In genomic region chr8:90869071-90869919, GRCm38 (mm10) we compare ENCODE assay signal across 8 mouse cellular contexts. TPM values are rescaled to one million over a fixed set of nuclear protein-coding genes. Genes with fewer than 3 reads are reported as not detected.
A peak's percentile ranks its signal among the peaks of the same experiment; 100 is the strongest.
DNase-seq lines count a peak whose midpoint lies in the region; ATAC-seq and TF ChIP-seq lines count a peak whose summit lies in the region.

No protein-coding gene starts in this region.

- intact Hi-C loops in gastrocnemius, adult 2 months (cut with DNase I), result loop anchor here (1.0 to 2.0 kb wide), 3 partner anchors 21 to 38 kb away; no protein-coding TSS in a partner anchor
- intact Hi-C loops in left cerebral cortex, adult 2 months (cut with DNase I), result loop anchor here (1.0 kb wide), 3 partner anchors 32 to 40 kb away; no protein-coding TSS in a partner anchor

- H3K27me3 ChIP-seq in hindbrain, embryonic 16.5 days (replicated peaks; ENCODE audit: control insufficient read depth, insufficient read depth, low read length), result no peaks in the 10 kb centered on the region

- peak overlapping the region; percentile 48 for H3K4me2 ChIP-seq in hindbrain, embryonic 16.5 days (ENCODE audit: low read length)

- H3K9me3 ChIP-seq in hindbrain, embryonic 16.5 days (ENCODE audit: control insufficient read depth, low read length), result no peaks in the 10 kb centered on the region

- H3K4me3 ChIP-seq in gastrocnemius, adult 2 months, result peak overlapping the region; percentile 63
- peak overlapping the region; percentile 14; the same call in 1 of the 2 replicates for H3K4me3 ChIP-seq in hindbrain, embryonic 16.5 days (ENCODE audit: low read length)
- H3K4me3 ChIP-seq in left cerebral cortex, adult 2 months, result peak overlapping the region; percentile 19; the same call in 1 of the 2 replicates

- peak; percentile 88 for DNase-seq in Muller cell, postnatal 12 days (ENCODE audit: inconsistent ontology term)
- DNase-seq in cerebellum, postnatal 10 days, result peak; percentile 79 to 88
- peak; percentile 95 for DNase-seq in gastrocnemius, adult 2 months
- peak; percentile 67 to 77 for DNase-seq in left cerebral cortex, adult 2 months (ENCODE audit: extremely low spot score in 1 of 2, low spot score in 2 of 2)
- peak; percentile 92 for DNase-seq in lung, postnatal 25 days (ENCODE audit: low spot score)
- DNase-seq in right cerebral cortex, adult 18-20 months, result peak; percentile 87
- DNase-seq in T-cell, adult 2 months (ENCODE audit: low spot score), result no peak

- H3K36me3 ChIP-seq in hindbrain, embryonic 16.5 days (ENCODE audit: control insufficient read depth, insufficient read depth, low read length), result no peaks in the 10 kb centered on the region

- no peak for TF ChIP-seq CTCF in gastrocnemius, adult 2 months (IDR thresholded peaks at IDR 0.05)
- no peak for TF ChIP-seq CTCF in left cerebral cortex, adult 2 months (IDR thresholded peaks at IDR 0.05)

- H3K9ac ChIP-seq in hindbrain, embryonic 16.5 days (ENCODE audit: low read depth, low read length), result peak overlapping the region; percentile 28; the same call in 1 of the 2 replicates

- 26% methylated on average over 18 of the region's 18 CpGs for WGBS in hindbrain, embryonic 16.5 days

- H3K4me1 ChIP-seq in hindbrain, embryonic 16.5 days (ENCODE audit: control insufficient read depth, insufficient read depth, low read depth, low read length), result peaks cover 24% of the 10 kb centered on the region

- peak; percentile 80 for ATAC-seq in hindbrain, embryonic 16.5 days

- H3K27ac ChIP-seq in gastrocnemius, adult 2 months, result peak overlapping the region; percentile 93
- peak overlapping the region; percentile 84 for H3K27ac ChIP-seq in hindbrain, embryonic 16.5 days (ENCODE audit: low read depth, low read length)
- H3K27ac ChIP-seq in left cerebral cortex, adult 2 months, result peak overlapping the region; percentile 91

RNA-seq across cellular contexts. Expression of gene Chd9, which starts 41.1 kb away (rescaled TPM):
- total RNA-seq in gastrocnemius, adult 2 months (2021), result 10 to 100 TPM; 47.2 to 49.5 TPM
- 97.1 and 101 TPM in 2 replicates for polyA plus RNA-seq in hindbrain, embryonic 16.5 days (2015; fragmentation: Nextera tagmentation; extraction: Ambion mirVana)
- total RNA-seq in left cerebral cortex, adult 2 months (2021), result 100 to 1,000 TPM; 226 to 228 TPM

RNA-seq across cellular contexts. Expression of gene Gm19935, which starts 52.1 kb away (rescaled TPM):
- not detected for total RNA-seq in gastrocnemius, adult 2 months (2021)
- 3.1 and 5.1 TPM in 2 replicates for polyA plus RNA-seq in hindbrain, embryonic 16.5 days (2015; fragmentation: Nextera tagmentation; extraction: Ambion mirVana)
- 1 to 10 TPM; 1.2 to 1.3 TPM for total RNA-seq in left cerebral cortex, adult 2 months (2021)

Comparison
In these comparisons a context has a peak if more than half of its experiments do, and no peak if none do; other contexts are left out.
1. RNA of gene Chd9, which starts 41.1 kb away (total RNA-seq): 226 to 228 TPM in left cerebral cortex, adult 2 months; 47.2 to 49.5 TPM in gastrocnemius, adult 2 months; every median in the first group is over 4 times any median in the second.
2. Peak in every context shown above with its lines, with median percentiles within 50 percentile points of each other: H3K27ac ChIP-seq and H3K4me3 ChIP-seq.